Mouse (Mus musculus) embryonic stem cell, embryonic (primary cell): ENCODE data around the gene Rbfox1.

ENCODE experiments used
- CTCF ChIA-PET, 4 experiments: fragments of 300-600 bp in 2 of 4; fragments of 350-600 bp in 2 of 4; sonication (Branson Sonifier 250); formaldehyde crosslinking; loops; one replicate each; lab custom pipeline; 2022; ENCODE audit warnings: inconsistent platforms in 2 of 4; lab: Charles Lee
- POLR2A ChIA-PET, 4 experiments: fragments of 300-600 bp in 2 of 4; fragments of 350-600 bp in 2 of 4; sonication (Branson Sonifier 250); formaldehyde crosslinking; loops; one replicate each; lab custom pipeline; 2022; ENCODE audit warnings: antibody characterized with exemption in 4 of 4, inconsistent platforms in 1 of 4; lab: Charles Lee

The Rbfox1 gene

GRCm38 (mm10) chr16:6283496-6283895 lies 398.3 kb downstream of the Rbfox1 start:
- POLR2A ChIA-PET, result no interaction called here
- CTCF ChIA-PET, result no interaction called here

- ChIA-PET CTCF (no interaction called here), POLR2A (interaction anchor here in 2 of 4 experiments (0.6 to 1.1 kb wide), 3 partner anchors 9 to 1657 kb away, joined by 3 read pairs; no protein-coding TSS in a partner anchor)
Measured at GRCm38 (mm10) chr16:6284317-6284716, 399.2 kb downstream of the Rbfox1 start.

DNA sequence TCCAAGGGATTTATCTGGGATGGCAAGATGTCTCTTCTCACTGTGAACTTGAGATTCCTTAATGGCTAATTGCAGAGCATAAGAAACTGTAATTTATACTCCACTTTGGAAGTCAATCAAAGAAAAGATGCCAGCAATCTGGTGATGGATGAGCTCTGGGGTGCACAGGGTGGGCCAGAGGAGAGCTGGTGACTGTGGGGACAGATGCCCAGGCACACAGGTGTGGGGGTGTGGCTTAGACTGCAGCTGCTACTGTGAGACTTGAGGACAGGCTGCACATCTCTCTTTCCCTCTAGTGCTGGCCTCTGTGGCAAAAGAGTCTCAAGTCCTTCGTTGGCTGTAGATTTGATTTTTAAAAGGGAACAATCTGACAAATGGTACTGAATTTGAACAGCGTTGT lies 402.5 kb downstream of the Rbfox1 start:
- ChIA-PET POLR2A (no interaction called here), CTCF (no interaction called here)

DNA sequence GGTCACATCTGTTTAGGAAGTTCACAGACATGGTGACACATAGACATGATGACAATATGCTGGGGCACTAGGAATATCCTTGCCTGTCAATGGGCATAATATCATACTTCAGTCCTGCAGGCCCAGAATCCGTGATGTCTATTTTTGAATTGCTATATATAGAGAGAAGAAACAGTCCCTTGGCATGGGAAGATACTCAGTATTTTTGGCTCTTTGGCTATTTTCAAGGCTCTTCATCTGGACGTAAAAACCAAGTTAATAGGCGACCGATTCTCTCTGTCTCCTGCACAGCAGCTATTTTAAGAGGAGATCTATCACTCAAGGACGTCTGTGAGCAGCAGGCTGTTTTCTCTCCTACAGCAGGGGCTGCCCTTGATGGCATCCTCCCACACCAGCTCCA lies 415.0 kb downstream of the Rbfox1 start:
- CTCF ChIA-PET, result no interaction called here
- POLR2A ChIA-PET, result no interaction called here

- CTCF ChIA-PET, result no interaction called here
- POLR2A ChIA-PET, result no interaction called here
Measured at GRCm38 (mm10) chr16:6303082-6303481, 417.9 kb downstream of the Rbfox1 start.

- CTCF ChIA-PET, result no interaction called here
- POLR2A ChIA-PET, result no interaction called here
Measured at GRCm38 (mm10) chr16:6309940-6310339, 424.8 kb downstream of the Rbfox1 start.

DNA sequence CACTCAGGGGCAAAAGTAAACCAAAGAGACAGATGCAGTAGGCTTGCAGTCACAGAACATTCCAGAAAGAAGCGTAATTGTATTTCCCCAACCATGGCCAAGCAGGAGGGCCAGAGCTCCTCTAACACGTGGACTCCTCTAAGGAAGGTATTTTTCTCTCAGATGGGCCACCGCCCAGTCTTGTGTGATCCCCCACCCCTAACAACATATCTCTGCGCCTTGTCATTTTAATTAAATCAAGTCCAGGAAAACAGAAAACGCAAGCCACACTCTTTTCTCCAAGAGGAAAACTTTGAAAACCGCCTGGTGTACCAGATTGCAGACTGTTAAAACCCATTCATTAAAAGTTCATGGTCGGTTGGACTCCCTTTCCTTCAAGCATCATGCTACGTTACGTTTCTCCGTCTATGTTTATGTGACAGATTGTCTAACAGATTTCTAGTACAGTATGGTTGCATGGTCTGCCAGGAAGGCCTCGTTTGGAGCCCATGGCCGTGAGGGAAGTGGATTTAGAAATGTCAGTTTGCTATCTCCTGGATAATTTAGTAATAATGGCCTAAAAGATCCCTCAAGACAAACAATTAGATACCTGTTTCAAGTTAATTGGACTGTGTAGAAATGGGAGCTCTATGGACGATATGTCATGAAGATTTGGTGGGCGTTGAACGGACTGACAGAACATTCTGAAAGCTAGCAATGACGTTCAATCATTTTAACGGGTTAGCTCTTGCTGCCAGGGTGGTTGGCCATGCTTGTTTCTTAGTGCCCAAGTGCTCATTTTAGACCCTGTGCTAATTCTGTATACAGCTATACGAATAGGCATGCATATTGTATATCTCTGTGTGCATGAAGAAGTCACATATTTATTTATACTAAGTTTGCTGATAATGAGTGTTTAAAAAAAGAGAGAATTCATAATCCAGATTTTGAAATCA lies 425.9 kb downstream of the Rbfox1 start:
- ChIA-PET CTCF (interaction anchor here in 1 of 4 experiments (0.6 kb wide), 1 partner anchor 837 kb away, joined by 3 read pairs; no protein-coding TSS in a partner anchor), POLR2A (interaction anchor here in 1 of 4 experiments (0.6 kb wide), 1 partner anchor 354 kb away, joined by 3 read pairs; no protein-coding TSS in a partner anchor)

DNA sequence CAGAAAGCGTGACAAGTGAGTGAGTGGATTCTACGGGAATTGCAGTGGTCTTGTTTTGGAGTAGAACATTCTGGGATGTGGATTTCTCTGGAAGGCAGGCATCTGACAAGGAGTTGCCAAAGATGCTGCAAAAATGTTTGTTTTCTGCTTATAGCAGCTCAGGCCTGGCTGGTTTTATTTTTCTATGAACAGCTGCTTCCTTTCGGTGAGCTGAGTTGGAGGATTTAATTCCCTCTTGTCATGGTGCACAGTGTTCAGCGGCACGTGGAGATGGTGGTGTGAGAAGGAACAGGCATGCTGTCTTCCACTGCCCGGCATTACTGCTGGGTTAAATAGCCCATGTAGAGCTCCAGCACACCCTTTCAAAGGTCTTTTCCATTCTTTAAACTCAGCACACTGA lies 428.5 kb downstream of the Rbfox1 start:
- CTCF ChIA-PET, result no interaction called here

GRCm38 (mm10) chr16:6324832-6325231 lies 439.7 kb downstream of the Rbfox1 start:
- ChIA-PET CTCF (no interaction called here), POLR2A (no interaction called here)

More for the DNA sequence above, 428.5 kb downstream of the Rbfox1 start:
- POLR2A ChIA-PET, result no interaction called here

DNA sequence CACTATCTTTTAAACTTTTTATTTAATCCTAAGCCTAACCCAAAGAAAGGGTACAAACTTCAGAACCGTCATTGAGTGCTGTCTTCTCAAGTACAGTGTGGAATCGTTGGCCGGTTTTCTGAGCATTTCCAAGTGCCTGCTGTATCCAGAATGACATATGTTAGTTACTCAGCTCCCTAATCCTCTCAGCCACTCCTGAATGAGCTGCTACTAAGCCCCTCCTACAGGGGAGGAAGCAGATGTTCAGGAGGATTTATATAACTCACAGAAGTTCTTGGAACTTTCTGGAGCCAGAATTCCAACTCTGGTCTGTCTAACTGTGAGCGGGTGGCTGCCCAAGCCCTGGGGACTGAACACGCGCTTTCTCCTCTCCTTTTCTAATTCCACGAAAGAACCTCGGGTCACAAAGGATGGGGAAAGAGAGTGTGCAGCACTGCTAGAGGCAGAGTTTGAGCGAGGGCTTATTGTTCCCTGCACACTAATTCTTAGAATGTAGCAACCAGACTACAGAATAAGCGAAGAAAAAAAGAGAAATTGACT lies 446.3 kb downstream of the Rbfox1 start:
- ChIA-PET POLR2A (no interaction called here), CTCF (no interaction called here)

DNA sequence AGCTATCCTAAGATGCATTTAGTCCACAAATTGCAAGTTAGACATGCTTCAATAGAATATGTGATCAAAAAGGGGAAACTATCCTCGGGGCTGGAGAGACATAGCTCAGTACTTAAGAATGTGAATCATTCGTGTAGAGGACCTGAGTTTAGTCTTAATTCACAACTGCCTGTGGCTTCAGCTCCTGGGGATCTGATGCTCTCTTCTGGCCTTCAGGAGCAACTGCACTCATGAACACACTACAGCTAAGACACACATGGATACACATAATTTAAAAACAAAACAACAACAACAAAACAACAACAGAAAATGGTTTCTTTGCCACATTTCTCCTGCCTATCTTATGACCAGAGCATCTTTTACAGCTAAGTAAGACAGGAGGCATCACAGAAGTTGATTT lies 448.1 kb downstream of the Rbfox1 start:
- ChIA-PET CTCF (interaction anchor here in 1 of 4 experiments (1.0 kb wide), 1 partner anchor 451 kb away, joined by 6 read pairs; no protein-coding TSS in a partner anchor), POLR2A (no interaction called here)

GRCm38 (mm10) chr16:6348103-6348502 lies 462.9 kb downstream of the Rbfox1 start:
- CTCF ChIA-PET, result interaction anchor here in 1 of 4 experiments (1.5 kb wide), 1 partner anchor 132 kb away, joined by 5 read pairs; no protein-coding TSS in a partner anchor
- POLR2A ChIA-PET, result interaction anchor here in 1 of 4 experiments (0.8 kb wide), 1 partner anchor 330 kb away, joined by 4 read pairs; no protein-coding TSS in a partner anchor

DNA sequence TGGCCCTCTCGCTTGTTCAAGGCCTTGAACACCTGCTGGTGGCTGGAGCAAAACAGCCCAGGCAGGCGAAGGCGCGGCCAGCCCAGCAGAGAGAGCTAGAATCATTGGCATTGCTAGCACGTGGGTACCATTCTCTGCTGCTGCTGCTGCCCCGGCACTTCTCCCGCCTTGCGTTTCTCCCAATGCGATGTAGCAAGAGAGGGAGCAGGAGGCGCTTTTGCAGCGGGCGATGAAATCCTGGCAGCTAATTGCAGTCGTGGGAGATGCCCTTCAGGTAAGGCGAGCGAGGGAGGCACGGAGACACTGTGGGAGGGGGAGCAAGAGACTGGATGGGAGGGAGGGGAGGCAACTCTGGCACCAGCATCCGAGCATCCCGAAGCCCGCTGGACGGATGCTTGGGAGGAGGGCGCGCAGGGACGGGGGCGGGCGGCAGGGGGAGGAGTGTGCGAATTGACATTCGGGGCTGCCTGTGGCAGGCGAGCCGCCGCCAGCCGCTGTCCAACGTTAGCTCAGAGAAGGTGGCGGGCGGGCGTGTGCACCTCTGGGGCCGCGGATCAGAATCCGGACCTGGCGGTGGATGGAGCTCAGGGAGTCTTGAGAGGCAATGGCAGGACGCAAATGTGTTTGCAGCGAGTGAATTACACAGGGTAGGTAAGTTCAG lies 463.6 kb downstream of the Rbfox1 start:
- POLR2A ChIA-PET, result interaction anchor here in 1 of 4 experiments (0.7 to 0.8 kb wide), 2 partner anchors 70 to 331 kb away, joined by 3 to 4 read pairs; no protein-coding TSS in a partner anchor
- CTCF ChIA-PET, result interaction anchor here in 2 of 4 experiments (1.0 to 1.5 kb wide), 3 partner anchors 107 to 330 kb away, joined by 3 to 5 read pairs (median 3); no protein-coding TSS in a partner anchor

DNA sequence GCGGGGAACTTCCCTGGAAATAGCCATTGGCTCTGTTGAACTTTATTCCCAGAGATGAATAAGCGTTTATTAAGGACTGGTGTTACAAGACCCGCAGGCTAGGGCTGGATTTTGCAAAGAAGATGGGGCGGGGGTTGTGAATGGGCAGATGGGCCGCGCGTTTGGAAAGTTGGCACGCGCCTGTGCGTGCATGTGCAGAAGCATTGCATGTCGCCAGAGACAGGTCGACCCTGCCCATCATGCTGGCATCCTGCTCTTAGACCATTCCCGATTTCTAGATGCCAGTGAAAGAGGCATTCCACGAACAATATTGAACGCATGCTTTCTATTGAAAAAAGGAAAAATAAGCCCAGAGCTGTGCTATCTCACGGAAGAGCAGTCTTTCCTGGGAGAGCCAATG lies 464.2 kb downstream of the Rbfox1 start:
- CTCF ChIA-PET, result interaction anchor here in 2 of 4 experiments (1.0 to 1.5 kb wide), 3 partner anchors 106 to 331 kb away, joined by 3 to 5 read pairs (median 3); no protein-coding TSS in a partner anchor

GRCm38 (mm10) chr16:6350256-6350655 lies 465.1 kb downstream of the Rbfox1 start:
- ChIA-PET POLR2A (no interaction called here), CTCF (interaction anchor here in 1 of 4 experiments (0.6 kb wide), 1 partner anchor 376 kb away, joined by 6 read pairs; no protein-coding TSS in a partner anchor)

More for the DNA sequence above, 464.2 kb downstream of the Rbfox1 start:
- POLR2A ChIA-PET, result interaction anchor here in 1 of 4 experiments (0.7 kb wide), 1 partner anchor 69 kb away, joined by 3 read pairs; no protein-coding TSS in a partner anchor

DNA sequence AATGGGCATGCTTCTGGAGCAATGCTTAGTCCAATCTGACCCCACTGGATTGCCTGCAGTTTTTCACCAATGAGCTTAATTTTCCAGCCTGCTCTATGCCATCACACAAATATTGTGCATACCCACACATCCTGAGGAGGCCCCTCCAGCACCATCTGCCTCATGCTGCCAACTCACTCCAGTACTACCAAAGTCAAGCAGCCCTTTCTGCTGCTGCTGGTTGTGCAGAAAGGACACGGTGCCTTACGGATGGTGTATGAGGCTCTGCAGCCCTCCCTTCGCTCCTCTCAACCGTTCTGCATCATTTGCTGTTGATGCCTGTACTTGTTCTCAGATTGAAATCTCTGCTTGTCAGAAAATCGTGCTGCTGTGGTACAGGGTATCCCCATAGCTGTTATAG lies 468.0 kb downstream of the Rbfox1 start:
- ChIA-PET POLR2A (no interaction called here), CTCF (no interaction called here)

DNA sequence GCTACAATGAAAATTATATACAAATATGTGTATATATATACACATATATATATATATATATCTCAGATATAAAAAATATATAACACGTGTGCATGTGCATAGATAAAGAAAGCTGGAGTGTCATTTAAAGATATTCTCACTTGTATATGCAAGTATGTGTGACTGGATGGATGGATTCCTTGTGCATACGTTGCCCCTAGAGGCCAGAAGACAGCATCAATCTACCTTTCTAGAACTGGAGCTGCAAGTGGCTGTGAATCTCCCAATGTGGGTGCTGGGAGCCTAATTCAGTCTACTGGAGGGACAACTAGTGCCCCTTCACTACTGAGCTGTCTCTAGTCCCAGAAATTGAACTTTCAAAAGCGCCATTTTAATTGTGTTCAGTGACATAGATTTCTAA lies 471.8 kb downstream of the Rbfox1 start:
- ChIA-PET POLR2A (no interaction called here), CTCF (interaction anchor here in 1 of 4 experiments (1.6 kb wide), 1 partner anchor 98 kb away, joined by 4 read pairs; no protein-coding TSS in a partner anchor)

DNA sequence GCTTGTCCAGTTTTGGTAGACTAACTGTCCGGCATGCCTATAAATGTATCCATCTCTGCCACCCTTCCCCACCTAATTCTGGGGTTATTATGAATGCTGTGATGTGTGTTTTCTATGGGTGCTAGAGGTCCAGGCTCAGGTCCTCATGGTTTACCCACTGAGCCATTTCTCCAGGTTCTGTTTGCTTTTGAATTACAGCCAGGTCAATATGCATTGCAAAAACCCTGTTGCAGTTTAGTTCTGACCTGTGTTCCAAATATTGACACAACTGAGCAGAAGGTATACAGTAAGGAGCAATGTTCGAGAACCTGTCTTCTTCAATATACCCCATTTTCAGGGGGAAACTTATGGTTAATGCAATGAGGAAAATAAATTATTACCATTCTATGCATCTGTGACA lies 480.6 kb downstream of the Rbfox1 start:
- CTCF ChIA-PET, result interaction anchor here in 1 of 4 experiments (0.7 kb wide), 1 partner anchor 320 kb away, joined by 3 read pairs; no protein-coding TSS in a partner anchor
- POLR2A ChIA-PET, result no interaction called here

- ChIA-PET CTCF (no interaction called here), POLR2A (no interaction called here)
Measured at GRCm38 (mm10) chr16:6366649-6367048, 481.5 kb downstream of the Rbfox1 start.
